Mouse (Mus musculus) bone marrow macrophage, adult 2 months (primary cell): Measurements from ENCODE around the gene Cep152.

ENCODE experiments used
- CTCF ChIP-seq: IDR thresholded peaks from 2 replicates; pipeline ENCODE4 v1.5.1; 2012; ENCODE audit warnings: low read depth, mild to moderate bottlenecking, low read length, moderate library complexity
- POLR2A ChIP-seq: IDR thresholded peaks from 2 replicates; pipeline ENCODE4 v1.6.1; 2012; ENCODE audit warnings: mild to moderate bottlenecking, low read depth, low read length, borderline replicate concordance

- TF ChIP-seq POLR2A (no peak), CTCF (no peak)
Measured at GRCm38 (mm10) chr2:125548806-125549578, 75.9 kb downstream of the Cep152 start.
